Mouse (Mus musculus): ENCODE measurements at regions not wholly inside any gene's neighbourhood (a gene's known extent, or its start where the extent isn't known, plus 50 kb on each side); places are given as distances from the start of the nearest gene placed in this dataset.

GRCm38 (mm10) chr17:47069206-47069605 is 58.9 kb upstream of the Ubr2 start:
- DNase-seq (ENCODE audit: low spot score in 2 of 2) = no peak

GRCm38 (mm10) chr17:47065307-47065901 is 55.0 kb upstream of the Ubr2 start:
- DNase-seq (ENCODE audit: low spot score in 2 of 2) = no peak

GRCm38 (mm10) chr17:47064592-47065306 is 54.4 kb upstream of the Ubr2 start:
- no peak for DNase-seq (ENCODE audit: low spot score in 2 of 2)

- no peak for DNase-seq (ENCODE audit: low spot score in 2 of 2)
These were observed 53.6 kb upstream of the Ubr2 start for GRCm38 (mm10) chr17:47064006-47064405.

- no peak for DNase-seq (ENCODE audit: low spot score in 2 of 2)
These were observed 50.8 kb upstream of the Ubr2 start for GRCm38 (mm10) chr17:47061031-47061620.
